Mouse (Mus musculus) embryonic facial prominence, embryonic 10.5 days (tissue): ENCODE measurements around the gene Amz2. TPM values are rescaled to one million over a fixed set of nuclear protein-coding genes. Genes with fewer than 3 reads are reported as not detected.
"Not testable (repeated sequence)": the region's sequence is repeated elsewhere in the genome, so short reads cannot be mapped to it uniquely, and the experiment has no call there.

Experiments used
- DNase-seq: peaks from one replicate; pipeline ENCODE4 v3.0.0-alpha.2; 2017; ENCODE audit warnings: low spot score
- H3K27ac ChIP-seq: fragments of 300-500 bp; sonication (generic); replicated peaks from 2 replicates; pipeline ENCODE4 v1.5.1; 2016; ENCODE audit warnings: mild to moderate bottlenecking
- H3K27me3 ChIP-seq: fragments of 300-500 bp; sonication (generic); replicated peaks from 2 replicates; pipeline ENCODE4 v1.6.1; 2016; ENCODE audit warnings: low read depth, mild to moderate bottlenecking; ENCODE audit not compliant: poor library complexity, severe bottlenecking
- H3K36me3 ChIP-seq: fragments of 300-500 bp; sonication (generic); replicated peaks from 2 replicates; pipeline ENCODE4 v1.6.1; 2016; ENCODE audit warnings: mild to moderate bottlenecking, moderate library complexity
- H3K4me1 ChIP-seq: fragments of 300-500 bp; sonication (generic); 2 replicates; pipeline ENCODE4 v1.6.1; 2016
- H3K4me3 ChIP-seq: fragments of 300-500 bp; sonication (generic); 2 replicates; pipeline ENCODE4 v1.5.1; 2016; ENCODE audit warnings: mild to moderate bottlenecking, moderate library complexity
- H3K9me3 ChIP-seq: fragments of 300-500 bp; sonication (generic); 2 replicates; pipeline ENCODE4 v1.6.1; 2016; ENCODE audit warnings: mild to moderate bottlenecking
- WGBS: fragments of 180-500 bp; shearing (Covaris S2); methylation state at CpG from one replicate; pipeline ENCODE4 v1.1.7; 2016; 5-methylcytosine and 5-hydroxymethylcytosine counted together
- microRNA-seq: library from miRNA; unstranded; fragments of <30 nt; microRNA quantifications from one replicate; pipeline ENCODE4, GENCODE M21; 2017
- polyA plus RNA-seq: library from polyadenylated mRNA; unstranded; fragments of >200 nt; fragmentation: Nextera tagmentation; extraction: Ambion mirVana; gene quantifications from 2 replicates; pipeline ENCODE4 v1.2.1, GENCODE M21; 2016

Gene Amz2
- polyA plus RNA-seq, 1 experiment from 2014 or later, result 41.6 TPM

- Histone ChIP-seq H3K27me3 (no peaks in the 10 kb centered on the region), H3K4me1 (peaks cover 19% of the 10 kb centered on the region), H3K36me3 (no peaks in the 10 kb centered on the region), H3K9me3 (no peaks in the 10 kb centered on the region), H3K4me3 (no peak overlapping the region), H3K27ac (no peak overlapping the region)
- DNase-seq, result no peak
- 85% methylated on average over 4 of the region's 4 CpGs for WGBS
Measured at GRCm38 (mm10) chr11:109491844-109492243, 66.1 kb downstream of the Amz2 start.

- not testable (repeated sequence) for H3K36me3 ChIP-seq, H3K4me3 ChIP-seq, DNase-seq, H3K9me3 ChIP-seq, H3K27me3 ChIP-seq, H3K27ac ChIP-seq
- 85% methylated on average over 8 of the region's 8 CpGs for WGBS
- H3K4me1 ChIP-seq, result peaks cover 19% of the 10 kb centered on the region
Measured at GRCm38 (mm10) chr11:109492847-109493464, 67.2 kb downstream of the Amz2 start.

- Histone ChIP-seq H3K4me3 (no peak overlapping the region), H3K27me3 (no peaks in the 10 kb centered on the region), H3K9me3 (no peaks in the 10 kb centered on the region), H3K36me3 (no peaks in the 10 kb centered on the region), H3K4me1 (peaks cover 23% of the 10 kb centered on the region), H3K27ac (no peak overlapping the region)
- WGBS, result 72% methylated on average over 24 of the region's 24 CpGs
- no peak for DNase-seq
Measured at GRCm38 (mm10) chr11:109494890-109495770, 69.4 kb downstream of the Amz2 start.

- Histone ChIP-seq H3K4me3 (no peak overlapping the region), H3K9me3 (no peaks in the 10 kb centered on the region), H3K36me3 (no peaks in the 10 kb centered on the region), H3K27ac (no peak overlapping the region), H3K4me1 (peaks cover 23% of the 10 kb centered on the region), H3K27me3 (no peaks in the 10 kb centered on the region)
- 73% methylated on average over 14 of the region's 14 CpGs for WGBS
- no peak for DNase-seq
Measured at GRCm38 (mm10) chr11:109495771-109496474, 70.2 kb downstream of the Amz2 start.

GRCm38 (mm10) chr11:109496475-109496993 lies 70.8 kb downstream of the Amz2 start:
- 90% methylated on average over 7 of the region's 7 CpGs for WGBS
- no peak for DNase-seq
- no peak overlapping the region for H3K27ac ChIP-seq
- no peaks in the 10 kb centered on the region for H3K36me3 ChIP-seq
- H3K4me3 ChIP-seq, result no peak overlapping the region
- H3K27me3 ChIP-seq, result no peaks in the 10 kb centered on the region
- H3K9me3 ChIP-seq, result no peaks in the 10 kb centered on the region
- peaks cover 23% of the 10 kb centered on the region for H3K4me1 ChIP-seq

GRCm38 (mm10) chr11:109496996-109497714 lies 71.4 kb downstream of the Amz2 start:
- DNase-seq, result no peak
- peaks cover 23% of the 10 kb centered on the region for H3K4me1 ChIP-seq
- no peak overlapping the region for H3K27ac ChIP-seq
- no peaks in the 10 kb centered on the region for H3K27me3 ChIP-seq
- H3K36me3 ChIP-seq, result no peaks in the 10 kb centered on the region
- no peak overlapping the region for H3K4me3 ChIP-seq
- 78% methylated on average over 6 of the region's 6 CpGs for WGBS
- H3K9me3 ChIP-seq, result no peaks in the 10 kb centered on the region

GRCm38 (mm10) chr11:109497990-109498389 lies 72.2 kb downstream of the Amz2 start:
- no peaks in the 10 kb centered on the region for H3K9me3 ChIP-seq
- no peaks in the 10 kb centered on the region for H3K27me3 ChIP-seq
- WGBS, result 85% methylated on average over 9 of the region's 9 CpGs
- no peaks in the 10 kb centered on the region for H3K36me3 ChIP-seq
- H3K4me3 ChIP-seq, result no peak overlapping the region
- H3K4me1 ChIP-seq, result peaks cover 23% of the 10 kb centered on the region
- DNase-seq, result no peak
- H3K27ac ChIP-seq, result no peak overlapping the region

- no peaks in the 10 kb centered on the region for H3K36me3 ChIP-seq
- peaks cover 14% of the 10 kb centered on the region for H3K4me1 ChIP-seq
Measured at GRCm38 (mm10) chr11:109500206-109500605, 74.5 kb downstream of the Amz2 start.

More at GRCm38 (mm10) chr11:109500206-109500605, 74.5 kb downstream of the Amz2 start:
- Histone ChIP-seq H3K9me3 (no peaks in the 10 kb centered on the region), H3K4me3 (no peak overlapping the region), H3K27me3 (no peaks in the 10 kb centered on the region), H3K27ac (no peak overlapping the region)
- WGBS, result 92% methylated on average over 5 of the region's 5 CpGs
- no peak for DNase-seq

Small RNA genes within 50 kb of the gene (microRNA-seq; reads per million reads assigned to microRNA genes)
- not detected for gene Gm25540

Other genes with a start within 250 kb of the Amz2 start
- gene Rgs9, start 127.8 kb upstream of the Amz2 start, polyA plus RNA-seq, result 1.8 TPM in 2 replicates
- 18.3 and 18.5 TPM in 2 replicates for gene Gna13, start 63.1 kb upstream of the Amz2 start, polyA plus RNA-seq
- gene 9930022D16Rik, start 12.0 kb upstream of the Amz2 start, polyA plus RNA-seq, result not detected in 2 replicates
- 1.5 and 1.6 TPM in 2 replicates for gene Arsg, start 47.4 kb downstream of the Amz2 start, polyA plus RNA-seq
- 3.8 TPM in 2 replicates for gene Slc16a6, start 47.7 kb downstream of the Amz2 start, polyA plus RNA-seq
- gene Wipi1, start 186.0 kb downstream of the Amz2 start, polyA plus RNA-seq, result 20.7 and 25.3 TPM in 2 replicates
- gene Prkar1a, start 223.5 kb downstream of the Amz2 start, polyA plus RNA-seq, result 328 and 349 TPM in 2 replicates